Mouse (Mus musculus) thymus, postnatal 14 days (tissue): ENCODE results near the gene Tab3.

Experiments used
- DNase-seq: peaks from one replicate; pipeline ENCODE4 v3.0.0; 2021

The Tab3 gene

GRCm38 (mm10) chrX:85573532-85574181, at the start of gene Tab3:
Gene Tab3, plus strand, starts transcription at chrX:85574022.
- DNase-seq: peak; percentile 96

- DNase-seq: no peak
Observed at GRCm38 (mm10) chrX:85525545-85525944, 48.3 kb upstream of the Tab3 start.

DNA sequence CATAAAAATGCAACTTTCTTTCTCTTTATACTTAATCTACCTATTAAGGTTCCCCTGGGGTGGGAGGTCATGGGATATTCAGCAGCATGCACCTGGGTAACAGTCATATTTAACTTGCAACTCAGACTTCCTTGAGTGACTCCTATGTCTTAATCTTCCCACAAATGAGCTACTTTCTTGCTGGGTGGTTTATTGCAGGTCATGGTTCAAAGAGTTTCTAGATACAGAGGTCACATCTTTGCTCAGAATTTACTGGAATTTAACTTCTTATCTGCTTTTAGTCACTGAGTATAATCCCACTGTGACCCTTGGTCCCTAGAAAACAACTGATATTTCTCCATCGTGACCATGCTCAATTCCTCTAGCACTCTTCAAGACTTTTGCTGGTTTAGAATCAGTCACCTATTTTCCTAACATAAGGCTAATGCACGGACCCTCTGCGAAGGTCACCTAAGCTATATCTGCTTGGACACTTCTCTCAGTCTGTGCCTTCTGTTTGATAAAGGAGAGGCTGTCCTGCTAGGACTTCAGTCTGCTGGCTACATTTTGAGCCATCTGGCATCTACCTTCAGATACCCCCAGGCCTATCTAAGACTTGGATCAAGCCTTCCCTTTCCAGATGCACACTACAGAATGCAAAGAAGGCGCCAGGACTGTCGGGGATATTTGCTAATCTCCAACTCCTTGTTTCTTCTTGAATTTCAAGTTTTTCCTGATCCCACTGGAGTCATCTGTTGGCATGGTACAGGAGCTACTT, 47.4 kb upstream of the Tab3 start:
- DNase-seq: no peak

DNA sequence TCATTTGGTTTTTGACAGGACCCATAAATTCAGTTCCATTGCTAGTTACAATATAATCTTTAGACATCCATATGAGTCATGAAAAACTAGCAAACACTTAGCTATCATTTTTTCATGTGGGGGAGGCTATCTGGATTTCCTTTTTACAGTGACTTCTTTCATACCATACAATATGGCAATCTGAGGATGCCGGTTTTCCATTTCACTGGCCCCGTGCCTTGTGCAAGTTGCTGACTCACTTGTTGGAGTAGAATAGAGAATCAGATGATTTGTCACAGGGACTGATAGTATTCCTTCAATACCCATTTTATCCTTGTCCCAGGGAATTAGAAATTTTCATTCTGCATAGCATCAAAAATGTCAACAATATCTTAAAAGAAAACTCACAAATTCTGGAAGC, 14.9 kb upstream of the Tab3 start:
- no peak for DNase-seq

DNA sequence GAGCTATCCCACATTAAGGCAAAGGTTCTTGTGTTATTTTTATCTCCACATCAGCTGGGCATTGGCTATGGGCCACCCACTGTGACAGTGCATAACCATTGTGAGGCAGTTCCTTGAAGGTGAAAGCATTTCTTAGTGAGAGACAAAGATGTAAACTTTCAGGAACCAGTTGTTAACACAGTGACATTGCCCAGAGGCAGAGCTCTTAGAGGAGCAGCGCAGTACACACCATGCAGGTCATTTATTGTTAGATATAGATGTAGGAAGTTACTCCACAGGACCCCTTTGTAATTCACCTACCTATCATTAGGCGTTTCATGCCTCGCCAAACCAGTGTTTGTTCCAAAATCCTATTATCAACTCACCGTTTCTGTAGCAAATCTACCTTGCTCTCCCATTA, 7.6 kb upstream of the Tab3 start:
- DNase-seq: no peak

- DNase-seq: no peak
Observed at GRCm38 (mm10) chrX:85574182-85574541, 340 bp downstream of the Tab3 start.

DNA sequence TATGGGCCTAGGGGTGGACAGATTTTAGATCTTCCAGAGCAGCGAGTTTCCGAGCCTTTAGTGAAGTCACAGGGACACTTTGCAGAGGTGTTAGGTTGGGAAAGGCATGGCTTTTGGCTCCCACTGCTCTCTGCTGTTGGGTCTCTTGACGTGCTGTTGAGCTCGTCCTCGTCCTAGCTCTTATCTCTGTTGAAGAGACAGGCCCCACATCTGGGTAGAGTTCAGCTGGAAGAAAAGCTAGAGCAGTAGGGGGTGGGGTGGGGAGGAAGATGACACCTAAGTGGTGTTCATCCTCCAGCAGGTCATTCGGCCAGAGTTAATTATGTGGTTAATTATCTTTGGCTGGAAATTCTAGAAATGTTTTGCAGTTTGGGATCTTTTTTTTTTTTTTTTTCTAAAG, 2.5 kb downstream of the Tab3 start:
- no peak for DNase-seq

DNA sequence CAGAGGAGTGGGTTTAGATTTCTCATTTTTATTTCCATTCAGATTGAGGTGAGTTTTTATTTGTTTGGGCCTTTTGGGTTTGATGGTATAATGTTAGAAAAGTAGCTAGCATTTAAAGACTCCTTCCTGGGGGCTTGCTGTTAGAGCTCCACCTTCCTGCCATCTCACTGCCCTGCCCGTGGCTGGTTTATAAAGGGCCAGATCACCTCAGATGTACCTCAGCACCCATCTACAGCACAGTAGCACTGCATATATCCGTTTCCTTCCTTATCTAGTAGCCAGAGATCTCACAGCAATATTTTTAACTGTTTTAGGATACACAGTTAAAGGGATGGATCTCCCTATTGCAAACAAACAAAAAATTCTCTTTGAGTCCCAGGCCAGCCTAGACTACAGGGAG, 6.9 kb downstream of the Tab3 start:
- no peak for DNase-seq

- DNase-seq: no peak
Observed at GRCm38 (mm10) chrX:85582517-85582916, 8.7 kb downstream of the Tab3 start.

GRCm38 (mm10) chrX:85585575-85585974, 11.8 kb downstream of the Tab3 start:
- DNase-seq: peak; percentile 16

DNA sequence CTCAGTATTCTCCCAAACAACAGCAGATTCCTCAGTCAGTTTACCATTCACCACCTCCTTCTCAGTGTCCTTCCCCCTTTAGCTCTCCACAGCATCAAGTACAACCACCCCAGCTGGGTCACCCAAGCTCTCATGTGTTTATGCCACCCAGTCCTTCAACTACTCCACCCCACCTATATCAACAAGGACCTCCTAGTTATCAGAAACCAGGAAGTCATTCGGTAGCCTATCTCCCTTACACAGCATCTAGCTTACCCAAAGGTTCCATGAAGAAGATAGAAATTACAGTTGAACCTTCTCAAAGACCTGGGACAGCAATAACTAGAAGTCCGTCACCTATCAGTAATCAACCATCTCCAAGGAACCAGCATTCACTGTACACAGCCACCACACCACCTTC, 40.9 kb downstream of the Tab3 start:
- DNase-seq: no peak

DNA sequence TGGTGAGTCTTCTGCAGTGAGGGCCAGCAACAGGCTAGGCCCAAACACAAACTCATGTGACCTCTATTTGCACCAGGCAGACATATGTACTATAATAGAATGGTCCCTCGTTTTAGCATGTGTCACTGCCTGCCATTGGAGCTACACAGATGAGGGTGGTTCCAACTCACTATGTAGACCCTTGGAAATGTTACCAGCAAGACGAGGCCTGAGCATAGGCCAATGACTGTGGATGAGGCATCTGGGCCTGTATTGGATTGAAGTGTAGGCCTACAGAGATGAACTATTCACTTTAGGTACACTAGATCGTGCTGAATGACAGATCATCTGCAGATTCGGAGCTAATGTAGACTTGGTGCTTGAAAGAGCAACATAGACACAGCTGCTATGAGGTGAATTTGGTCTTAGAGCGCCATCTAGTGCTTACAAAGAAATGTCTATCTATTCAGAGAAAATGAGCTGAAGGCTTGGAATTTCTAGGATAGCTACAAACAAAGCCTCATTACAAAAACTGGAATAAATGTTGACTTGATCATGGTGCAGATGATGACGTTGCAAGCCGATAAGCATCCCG, 72.5 kb downstream of the Tab3 start:
- DNase-seq: peak; percentile 6

GRCm38 (mm10) chrX:85676808-85677207, 103.0 kb downstream of the Tab3 start:
- DNase-seq: peak; percentile 26

DNA sequence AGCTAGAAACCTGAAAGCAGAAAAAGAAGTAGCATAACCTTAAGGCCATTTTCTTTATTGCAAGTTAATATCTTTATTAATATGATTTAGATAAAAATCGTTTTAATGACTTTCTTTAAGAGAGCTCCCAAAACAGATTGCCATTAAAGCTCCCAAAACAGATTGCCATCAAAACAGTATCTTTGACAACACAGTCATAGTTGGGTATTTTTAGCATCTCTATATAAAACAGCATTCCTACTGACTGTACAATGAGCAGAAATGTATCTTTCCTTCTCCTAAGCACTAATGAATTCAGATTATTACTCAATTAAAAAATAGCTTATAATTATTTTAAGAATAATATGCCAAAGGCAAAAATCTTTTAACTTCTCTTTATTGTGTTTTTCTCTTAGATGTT, 108.3 kb downstream of the Tab3 start:
- no peak for DNase-seq

- no peak for DNase-seq
Observed at GRCm38 (mm10) chrX:85683723-85684122, 109.9 kb downstream of the Tab3 start.
